ENCODE assay signal across 26 mouse cellular contexts in the genomic region with DNA sequence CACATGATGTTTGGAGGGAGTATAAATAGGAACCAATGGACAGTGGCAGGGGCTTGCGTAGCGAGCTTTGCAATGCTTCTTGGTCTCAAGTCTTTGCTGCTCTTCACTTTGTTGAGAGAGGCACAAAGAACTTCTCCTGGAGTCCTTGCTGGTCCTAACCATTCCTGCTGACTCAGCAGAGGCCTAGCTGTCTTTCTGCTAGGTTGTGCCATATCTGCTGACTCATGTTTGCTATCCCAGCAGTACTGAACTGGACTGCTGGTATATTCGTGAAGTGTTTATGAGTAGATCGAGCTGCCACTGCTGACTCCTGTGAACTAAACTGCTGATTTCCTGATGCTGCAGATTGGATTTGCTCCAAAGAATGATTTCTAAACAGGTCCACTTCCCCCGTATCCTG. TPM values are rescaled to one million over a fixed set of nuclear protein-coding genes. Genes with fewer than 3 reads are reported as not detected.
DNase-seq lines count a peak whose midpoint lies in the region; ATAC-seq lines count a peak whose summit lies in the region.
"Had no signal": no experiment of that assay in that cellular context is flagged by ENCODE, and none has a peak within 500 bp of the region (broad histone marks: within the 10 kb centered on the region; RNA-seq: fewer than 3 reads in every experiment).

No protein-coding gene starts in this region.

- no peaks in the 10 kb centered on the region for H3K4me1 ChIP-seq in heart, embryonic 12.5 days (replicated peaks)
- no peaks in the 10 kb centered on the region for H3K4me1 ChIP-seq in heart, embryonic 11.5 days (ENCODE audit: control insufficient read depth, insufficient read depth, low read length)
- no peaks in the 10 kb centered on the region; the same call in 1 of the 2 replicates for H3K4me1 ChIP-seq in midbrain, embryonic 15.5 days
- no peaks in the 10 kb centered on the region for H3K4me1 ChIP-seq in midbrain, embryonic 10.5 days
- H3K4me1 ChIP-seq: heart, embryonic 15.5 days; intestine, embryonic 15.5 days; limb, embryonic 15.5 days; stomach, embryonic 15.5 days had no signal

- no peak for DNase-seq in midbrain, embryonic 10.5 days (ENCODE audit: low spot score)
- DNase-seq in NIH3T3 (ENCODE audit: low read depth) = peak; percentile 52
- DNase-seq in urinary bladder, postnatal 14 days (ENCODE audit: low spot score) = no peak
- DNase-seq in thymus, postnatal 4 days = no peak
- DNase-seq: B cell, adult 2 months; cerebellum, adult 18-20 months; cerebellum, postnatal 25 days; gastrocnemius, postnatal 25 days; heart, adult 18-20 months; heart, postnatal 4 days; kidney, adult 8-10 months; kidney, postnatal 14 days; left cerebral cortex, postnatal 4 days; right cerebral cortex, adult 18-20 months; right cerebral cortex, postnatal 4 days; thymus, postnatal 36 days had no signal

- H3K9me3 ChIP-seq in heart, embryonic 12.5 days (replicated peaks) = no peaks in the 10 kb centered on the region
- no peaks in the 10 kb centered on the region for H3K9me3 ChIP-seq in heart, embryonic 11.5 days (replicated peaks; ENCODE audit: control insufficient read depth, low read length)
- no peaks in the 10 kb centered on the region for H3K9me3 ChIP-seq in midbrain, embryonic 15.5 days
- no peaks in the 10 kb centered on the region for H3K9me3 ChIP-seq in midbrain, embryonic 10.5 days (replicated peaks)
- H3K9me3 ChIP-seq: heart, embryonic 15.5 days; hindbrain, embryonic 15.5 days; intestine, embryonic 15.5 days; limb, embryonic 15.5 days; neural tube, embryonic 15.5 days; stomach, embryonic 15.5 days had no signal

- no peak overlapping the region for H3K4me3 ChIP-seq in heart, embryonic 12.5 days
- H3K4me3 ChIP-seq in heart, embryonic 11.5 days (ENCODE audit: low read depth, low read length) = no peak overlapping the region
- no peak overlapping the region for H3K4me3 ChIP-seq in midbrain, embryonic 15.5 days
- H3K4me3 ChIP-seq in midbrain, embryonic 10.5 days = no peak overlapping the region
- H3K4me3 ChIP-seq: heart, embryonic 15.5 days; hindbrain, embryonic 15.5 days; intestine, embryonic 15.5 days; limb, embryonic 15.5 days; neural tube, embryonic 15.5 days; stomach, embryonic 15.5 days had no signal

- ATAC-seq in heart, embryonic 12.5 days (ENCODE audit: insufficient number of reproducible peaks, low FRiP score) = peak; percentile 67; the same call in 1 of the 2 replicates
- ATAC-seq in heart, embryonic 11.5 days (replicated peaks; ENCODE audit: insufficient number of reproducible peaks, low FRiP score, low TSS enrichment) = no peak
- no peak for ATAC-seq in midbrain, embryonic 15.5 days (replicated peaks)
- ATAC-seq: intestine, embryonic 15.5 days; lung, postnatal 0 days had no signal

- H3K9ac ChIP-seq in heart, embryonic 12.5 days = no peak overlapping the region
- no peak overlapping the region for H3K9ac ChIP-seq in heart, embryonic 11.5 days (ENCODE audit: low read depth, low read length)
- H3K9ac ChIP-seq in midbrain, embryonic 15.5 days = no peak overlapping the region
- H3K9ac ChIP-seq: heart, embryonic 15.5 days; hindbrain, embryonic 15.5 days; intestine, embryonic 15.5 days; limb, embryonic 15.5 days; neural tube, embryonic 15.5 days; stomach, embryonic 15.5 days had no signal

- H3K27me3 ChIP-seq in heart, embryonic 12.5 days (replicated peaks) = 0 out of 2 replicates have a peak, but pooled peaks cover 5% of the 10 kb centered on the region
- H3K27me3 ChIP-seq in heart, embryonic 11.5 days (ENCODE audit: control insufficient read depth, insufficient read depth, low read length) = no peaks in the 10 kb centered on the region
- H3K27me3 ChIP-seq in midbrain, embryonic 15.5 days (replicated peaks) = no peaks in the 10 kb centered on the region
- no peaks in the 10 kb centered on the region for H3K27me3 ChIP-seq in midbrain, embryonic 10.5 days (ENCODE audit: low read depth, poor library complexity, severe bottlenecking)
- H3K27me3 ChIP-seq: heart, embryonic 15.5 days; hindbrain, embryonic 15.5 days; intestine, embryonic 15.5 days; limb, embryonic 15.5 days; neural tube, embryonic 15.5 days; stomach, embryonic 15.5 days had no signal

- no peak overlapping the region for H3K4me2 ChIP-seq in heart, embryonic 12.5 days
- H3K4me2 ChIP-seq in heart, embryonic 11.5 days = no peak overlapping the region
- H3K4me2 ChIP-seq in midbrain, embryonic 15.5 days = no peak overlapping the region
- H3K4me2 ChIP-seq: heart, embryonic 15.5 days; hindbrain, embryonic 15.5 days; intestine, embryonic 15.5 days; limb, embryonic 15.5 days; neural tube, embryonic 15.5 days; stomach, embryonic 15.5 days had no signal

- 76% methylated on average over 5 of the region's 5 CpGs for WGBS in heart, embryonic 12.5 days
- 80% methylated on average over 5 of the region's 5 CpGs for WGBS in heart, embryonic 11.5 days (ENCODE audit: insufficient replicate concordance)
- WGBS in midbrain, embryonic 15.5 days = 83% methylated on average over 5 of the region's 5 CpGs
- WGBS in midbrain, embryonic 10.5 days = 90% methylated on average over 5 of the region's 5 CpGs

- H3K27ac ChIP-seq in heart, embryonic 12.5 days (ENCODE audit: poor library complexity, severe bottlenecking) = no peak overlapping the region
- no peak overlapping the region for H3K27ac ChIP-seq in heart, embryonic 11.5 days (ENCODE audit: low read depth, low read length)
- H3K27ac ChIP-seq in midbrain, embryonic 15.5 days = peak overlapping the region; percentile 27; the same call in 1 of the 2 replicates
- no peak overlapping the region for H3K27ac ChIP-seq in midbrain, embryonic 10.5 days (replicated peaks)
- H3K27ac ChIP-seq: heart, embryonic 15.5 days; intestine, embryonic 15.5 days; limb, embryonic 15.5 days; neural tube, embryonic 15.5 days; stomach, embryonic 15.5 days had no signal

- no peaks in the 10 kb centered on the region for H3K36me3 ChIP-seq in heart, embryonic 12.5 days
- no peaks in the 10 kb centered on the region for H3K36me3 ChIP-seq in heart, embryonic 11.5 days (ENCODE audit: control insufficient read depth, insufficient read depth, low read length)
- H3K36me3 ChIP-seq in midbrain, embryonic 15.5 days (replicated peaks) = no peaks in the 10 kb centered on the region
- H3K36me3 ChIP-seq in midbrain, embryonic 10.5 days = peaks cover 11% of the 10 kb centered on the region; the same call in 1 of the 2 replicates
- H3K36me3 ChIP-seq: heart, embryonic 15.5 days; intestine, embryonic 15.5 days; limb, embryonic 15.5 days; stomach, embryonic 15.5 days had no signal

RNA-seq across cellular contexts. Expression of gene Lonrf2, which starts 23.7 kb away (rescaled TPM):
- 1.0 TPM in 2 replicates for polyA plus RNA-seq in heart, embryonic 12.5 days (2016; fragmentation: Nextera tagmentation; extraction: Ambion mirVana)
- 0.84 and 0.93 TPM in 2 replicates for polyA plus RNA-seq in heart, embryonic 11.5 days (2014; fragmentation: Nextera tagmentation; extraction: Ambion mirVana)
- polyA plus RNA-seq in midbrain, embryonic 15.5 days (2015; fragmentation: Nextera tagmentation; extraction: Ambion mirVana) = 22.2 and 26.4 TPM in 2 replicates
- polyA plus RNA-seq in midbrain, embryonic 10.5 days (2016; fragmentation: Nextera tagmentation; extraction: Ambion mirVana) = 2.2 and 3.0 TPM in 2 replicates

RNA-seq across cellular contexts. Expression of gene Chst10, which starts 37.8 kb away (rescaled TPM):
- polyA plus RNA-seq in heart, embryonic 12.5 days (2016; fragmentation: Nextera tagmentation; extraction: Ambion mirVana) = 2.9 and 3.6 TPM in 2 replicates
- 5.9 and 7.1 TPM in 2 replicates for polyA plus RNA-seq in heart, embryonic 11.5 days (2014; fragmentation: Nextera tagmentation; extraction: Ambion mirVana)
- polyA plus RNA-seq in midbrain, embryonic 15.5 days (2015; fragmentation: Nextera tagmentation; extraction: Ambion mirVana) = 65.1 and 65.9 TPM in 2 replicates
- polyA plus RNA-seq in midbrain, embryonic 10.5 days (2016; fragmentation: Nextera tagmentation; extraction: Ambion mirVana) = 12.6 and 17.0 TPM in 2 replicates
